Mouse (Mus musculus) CD4-positive, CD25-positive, alpha-beta regulatory T cell, adult 4 months (primary cell): ENCODE data around the gene Synpr. TPM values are rescaled to one million over a fixed set of nuclear protein-coding genes. Genes with fewer than 3 reads are reported as not detected.
A peak's percentile ranks its signal among the peaks of the same experiment; 100 is the strongest.

Experiments
- ATAC-seq: one replicate; pipeline ENCODE4 v1.8.0; 2017
- polyA plus RNA-seq, 2 experiments: library from polyadenylated mRNA; unstranded; fragments of 100-300 nt; shearing (Covaris generic); gene quantifications; one replicate each; pipeline ENCODE4 v1.2.1; 2017

Synpr gene
- polyA plus RNA-seq, 2 experiments from 2014 or later, result 0.22 TPM; not detected in 1

- ATAC-seq, result peak; percentile 54
These were observed 71.2 kb downstream of the Synpr start for GRCm38 (mm10) chr14:13355569-13356362.

DNA sequence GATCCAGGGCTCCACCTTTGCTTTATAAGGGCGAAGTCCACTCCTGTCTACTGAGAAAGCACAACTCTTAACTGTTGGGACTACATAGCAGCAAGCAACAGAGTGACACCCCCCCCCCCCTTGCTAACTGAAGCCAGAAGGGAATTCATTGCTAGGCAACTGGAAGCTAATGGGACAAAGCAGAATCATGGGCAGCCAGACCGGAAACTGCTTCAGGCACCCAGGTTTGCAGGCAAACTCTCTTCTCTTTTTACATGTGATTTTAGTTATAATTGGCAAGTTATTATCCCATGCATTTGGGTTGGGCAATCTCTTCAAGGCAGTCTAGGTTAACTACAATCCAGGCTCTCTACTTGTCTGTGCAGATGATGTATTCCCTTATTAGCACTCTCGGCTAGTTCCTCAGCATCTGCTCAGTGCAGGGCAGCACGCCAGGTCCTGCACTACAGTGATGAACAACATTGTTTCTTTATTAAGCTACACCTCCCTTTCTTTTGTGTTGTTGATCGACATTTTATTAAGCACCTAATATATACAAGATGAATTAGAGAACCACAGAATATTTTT lies 72.6 kb downstream of the Synpr start:
- no peak for ATAC-seq

DNA sequence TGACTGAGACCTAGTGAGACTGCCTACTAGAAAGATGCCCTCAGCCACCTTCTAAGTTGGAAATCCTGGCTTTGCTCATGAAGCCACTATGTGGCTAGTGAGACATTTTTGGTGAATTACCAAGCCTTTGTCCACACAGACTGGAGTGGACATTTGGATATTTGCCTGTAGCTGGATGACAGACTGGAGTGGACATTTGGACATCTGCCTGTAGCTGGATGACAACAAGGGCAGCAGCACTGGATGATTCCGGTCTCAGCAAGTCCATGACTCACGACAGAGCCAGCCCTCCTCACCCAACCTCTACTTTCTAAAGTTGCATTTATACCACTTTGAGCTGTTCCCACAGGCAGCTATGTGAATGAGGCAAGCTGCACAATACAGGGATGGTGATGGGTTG lies 73.5 kb downstream of the Synpr start:
- ATAC-seq, result no peak

GRCm38 (mm10) chr14:13361184-13361583 lies 76.6 kb downstream of the Synpr start:
- no peak for ATAC-seq

DNA sequence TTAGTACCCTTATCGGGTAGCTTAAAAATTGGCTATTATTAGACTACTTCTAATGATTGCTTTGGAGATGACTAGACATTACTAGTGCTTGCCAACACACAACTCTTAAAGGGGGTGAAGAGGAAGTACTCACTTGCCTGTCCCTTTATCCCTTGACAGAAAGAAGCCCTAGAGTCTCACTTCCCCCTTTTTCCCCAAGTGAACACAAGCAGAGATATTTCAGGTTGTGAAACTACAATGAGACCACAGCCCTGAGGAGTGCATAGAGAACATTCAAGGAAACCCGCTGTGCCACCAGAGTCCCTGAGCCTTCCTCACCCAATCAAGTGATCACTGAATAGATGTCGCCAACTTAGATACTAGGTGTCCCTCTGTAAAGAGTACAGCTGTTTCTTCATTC lies 77.1 kb downstream of the Synpr start:
- ATAC-seq, result no peak

DNA sequence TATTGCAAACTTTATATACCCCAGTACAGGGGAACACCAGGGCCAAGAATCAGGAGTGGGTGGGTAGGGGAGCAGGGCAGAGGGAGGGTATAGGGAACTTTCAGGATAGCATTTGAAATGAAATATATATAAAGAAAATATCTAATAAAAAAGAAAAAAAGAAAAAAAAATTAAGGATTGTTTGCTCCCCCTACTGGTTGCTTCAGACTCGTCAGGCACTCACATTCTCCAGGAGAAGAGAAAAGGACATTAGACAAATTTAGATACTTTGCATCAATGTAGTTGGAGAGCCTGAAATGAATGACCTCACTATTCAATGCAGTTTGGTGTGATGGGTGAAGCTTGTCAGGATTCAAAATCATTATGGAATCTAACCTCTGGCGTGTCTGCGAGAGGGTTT lies 83.7 kb downstream of the Synpr start:
- ATAC-seq, result no peak

- no peak for ATAC-seq
These were observed 104.5 kb downstream of the Synpr start for GRCm38 (mm10) chr14:13389081-13389480.

DNA sequence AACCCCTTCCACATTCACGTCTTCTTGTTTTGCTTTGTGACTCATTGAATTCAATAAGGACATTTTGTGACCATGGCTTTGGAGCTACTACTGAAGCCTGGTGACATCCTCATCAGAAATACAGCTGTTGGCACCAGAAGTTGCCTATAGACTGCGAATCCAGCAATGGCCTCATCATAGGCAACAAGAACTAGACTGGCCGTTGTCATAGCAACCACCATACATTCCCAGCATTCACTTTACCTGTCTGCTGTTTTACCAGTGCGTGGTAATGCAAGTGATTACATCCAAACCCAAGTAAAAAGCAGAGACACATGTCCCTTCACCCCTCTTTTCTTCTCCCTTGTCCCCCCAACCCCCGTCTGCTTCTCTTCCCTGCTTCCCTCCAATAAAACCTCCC lies 105.4 kb downstream of the Synpr start:
- no peak for ATAC-seq

GRCm38 (mm10) chr14:13399226-13400020 lies 114.8 kb downstream of the Synpr start:
- ATAC-seq, result no peak

DNA sequence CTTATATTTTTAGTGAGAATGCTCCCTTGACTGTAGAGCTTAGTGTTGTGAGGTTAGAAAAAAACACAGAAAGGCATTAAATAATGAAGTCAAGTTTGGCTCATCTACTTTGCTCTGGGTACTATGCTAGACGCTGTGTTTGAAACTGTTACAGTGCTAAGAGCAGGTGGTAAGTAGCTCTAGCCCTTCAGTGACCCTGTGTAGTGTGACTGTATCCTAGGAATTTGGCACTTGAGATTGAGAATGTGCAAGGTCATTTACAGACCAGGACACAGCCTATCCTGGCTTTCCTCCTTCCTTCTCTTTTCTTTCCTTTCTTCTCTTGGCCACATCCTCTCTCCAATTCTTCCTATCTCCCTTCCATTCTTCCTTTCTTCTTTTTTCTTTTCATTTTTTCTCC lies 127.1 kb downstream of the Synpr start:
- no peak for ATAC-seq

DNA sequence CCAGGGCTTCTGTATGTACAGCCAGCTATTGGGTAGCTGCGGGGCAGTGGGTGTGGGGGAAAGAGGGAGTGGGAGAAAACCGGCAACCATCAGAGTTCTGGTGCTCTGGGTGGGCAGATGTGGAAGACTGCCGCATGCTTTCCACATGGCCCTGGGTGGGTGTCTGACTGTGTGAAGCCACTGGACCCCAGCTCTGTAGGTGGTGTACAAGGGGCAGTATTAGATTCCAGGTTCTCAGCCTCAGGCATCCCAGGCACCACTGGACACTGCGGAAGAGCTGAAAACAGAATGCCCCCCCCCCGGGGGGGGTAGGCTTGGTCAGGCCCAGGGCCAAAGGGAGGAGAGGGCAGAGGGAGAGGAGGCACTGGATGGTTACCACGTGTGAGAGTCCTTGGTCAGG lies 156.1 kb downstream of the Synpr start:
- no peak for ATAC-seq

GRCm38 (mm10) chr14:13444908-13445307 lies 160.3 kb downstream of the Synpr start:
- no peak for ATAC-seq

DNA sequence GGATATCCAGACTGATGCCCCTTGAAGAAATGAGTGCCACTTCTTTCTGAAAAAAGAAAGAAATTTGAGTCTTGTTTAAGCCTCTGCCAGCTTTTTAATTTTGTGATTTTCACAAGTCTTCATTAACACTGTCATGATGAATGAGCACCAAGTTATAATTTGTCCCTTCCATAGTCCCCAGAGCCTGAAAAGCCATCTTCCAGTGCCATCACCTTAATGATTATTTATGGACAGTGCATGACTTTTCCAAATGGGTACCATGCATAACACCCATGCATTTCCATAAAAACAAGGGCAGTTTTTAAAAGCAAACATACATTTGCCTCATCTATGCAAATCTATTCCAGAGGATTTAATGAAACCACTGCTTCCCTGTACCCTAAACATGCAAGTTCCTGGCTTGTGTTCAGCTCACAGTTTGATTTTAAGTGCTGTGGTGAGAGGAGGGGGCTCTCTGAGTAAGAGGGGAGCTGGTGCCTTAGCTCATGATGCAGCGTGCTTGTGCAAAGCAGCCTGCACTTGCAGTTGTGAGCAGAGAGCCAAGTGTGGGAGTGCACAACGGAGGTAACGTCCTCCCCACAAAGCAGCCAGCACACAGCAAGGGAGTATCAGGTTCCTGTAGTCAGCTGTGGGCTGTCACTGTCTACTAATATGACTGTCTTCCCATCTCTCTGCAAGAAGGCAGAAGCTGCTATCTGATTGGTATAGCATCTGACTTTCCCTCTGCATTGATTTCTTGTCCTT lies 169.1 kb downstream of the Synpr start:
- ATAC-seq, result no peak

GRCm38 (mm10) chr14:13454991-13455390 lies 170.4 kb downstream of the Synpr start:
- ATAC-seq, result no peak

GRCm38 (mm10) chr14:13459333-13459732 lies 174.8 kb downstream of the Synpr start:
- no peak for ATAC-seq

GRCm38 (mm10) chr14:13469211-13469610 lies 184.6 kb downstream of the Synpr start:
- ATAC-seq, result no peak

DNA sequence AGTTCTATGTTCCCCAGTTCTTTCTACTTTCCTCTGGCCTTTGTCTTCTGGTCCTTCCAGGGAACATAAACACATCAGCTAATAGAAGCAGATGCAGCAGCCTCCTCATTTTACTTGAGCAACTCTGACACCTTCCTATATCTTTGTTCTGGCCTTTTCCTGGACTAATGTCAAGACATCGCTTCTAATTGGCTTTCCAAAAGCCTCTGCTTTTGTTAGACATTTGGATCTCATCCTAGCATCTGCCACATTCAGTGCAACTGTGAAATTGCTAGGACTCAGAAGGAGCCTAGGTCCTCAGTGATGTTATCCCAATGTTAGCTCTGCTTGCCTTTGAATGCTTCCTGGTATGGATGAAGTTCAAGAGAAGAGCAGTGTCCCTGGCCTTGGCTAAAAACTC lies 193.2 kb downstream of the Synpr start:
- no peak for ATAC-seq

GRCm38 (mm10) chr14:13505355-13505754 lies 220.8 kb downstream of the Synpr start:
- ATAC-seq, result no peak

- no peak for ATAC-seq
These were observed 234.1 kb downstream of the Synpr start for GRCm38 (mm10) chr14:13518608-13519139.

- no peak for ATAC-seq
These were observed 234.8 kb downstream of the Synpr start for GRCm38 (mm10) chr14:13519239-13520011.

GRCm38 (mm10) chr14:13547746-13548145 lies 263.2 kb downstream of the Synpr start:
- no peak for ATAC-seq

GRCm38 (mm10) chr14:13551209-13551608 lies 266.6 kb downstream of the Synpr start:
- no peak for ATAC-seq
